Mouse (Mus musculus) retina, postnatal 7 days (tissue): ENCODE results near the gene Tenm4.

Experiments used
- DNase-seq: peaks from one replicate; pipeline ENCODE4 v3.0.0-alpha.2; 2012; ENCODE audit warnings: low read depth, low spot score

The Tenm4 gene

GRCm38 (mm10) chr7:96806561-96806960, 635.5 kb downstream of the Tenm4 start:
- DNase-seq = no peak

DNA sequence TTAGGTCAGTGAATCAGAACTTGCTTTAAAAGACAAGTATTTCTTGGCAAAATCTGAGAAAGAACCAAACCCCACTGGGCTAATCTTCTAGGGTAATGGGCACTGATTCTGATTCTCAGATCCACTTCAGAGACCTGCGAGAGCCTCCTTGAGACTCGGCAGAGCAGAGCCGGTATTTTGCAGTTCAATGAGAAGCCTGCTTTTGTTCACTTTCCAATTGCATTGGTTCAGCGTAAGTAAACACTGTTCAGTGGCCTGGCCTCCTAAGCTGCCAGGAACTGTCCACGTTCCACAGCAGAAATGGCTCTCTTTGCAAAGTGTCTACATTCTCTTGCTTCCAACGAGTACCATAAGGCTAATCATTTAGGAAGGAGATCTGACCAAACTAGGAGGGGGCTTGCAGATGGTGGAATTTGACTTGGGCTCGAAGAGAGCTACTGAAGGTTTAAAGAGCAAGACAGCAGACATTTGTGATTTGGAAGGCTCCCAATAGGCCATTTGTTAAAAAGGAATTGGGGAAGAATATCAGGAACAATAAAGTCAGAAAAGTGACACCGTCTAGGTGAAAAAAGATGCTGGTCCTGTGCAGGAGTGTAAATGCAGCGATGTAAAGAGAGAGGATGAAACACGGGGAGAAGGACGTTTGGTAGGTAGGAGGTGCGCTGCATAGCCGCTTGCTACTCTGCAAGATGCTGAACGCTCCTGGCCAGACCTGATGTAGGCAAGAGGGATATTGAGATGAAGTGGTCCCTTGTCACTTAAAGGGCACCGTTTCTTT, 636.4 kb downstream of the Tenm4 start:
- DNase-seq = no peak

GRCm38 (mm10) chr7:96808059-96808646, 637.1 kb downstream of the Tenm4 start:
- no peak for DNase-seq

GRCm38 (mm10) chr7:96811691-96812090, 640.6 kb downstream of the Tenm4 start:
- no peak for DNase-seq

DNA sequence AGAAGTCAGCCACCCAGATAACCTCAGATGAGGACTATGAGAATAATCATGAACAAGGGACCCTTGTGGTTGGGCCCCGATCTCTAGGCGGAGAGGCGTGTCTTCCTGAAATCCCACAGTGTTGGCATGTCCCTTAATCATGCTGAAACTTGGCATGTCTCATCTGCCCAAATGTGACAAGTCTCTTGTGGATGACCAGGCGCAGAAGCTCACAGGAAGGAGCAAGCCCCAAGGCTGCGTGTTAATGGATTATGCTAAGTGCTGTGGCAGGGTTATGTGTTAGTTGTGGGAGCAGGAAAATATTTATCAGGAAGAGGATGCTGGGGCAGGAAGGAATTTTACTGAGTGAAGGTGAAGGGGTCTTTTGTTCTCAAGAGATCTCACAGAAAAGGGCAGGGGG, 642.0 kb downstream of the Tenm4 start:
- DNase-seq = no peak

- no peak for DNase-seq
Observed at GRCm38 (mm10) chr7:96813497-96814400, 642.7 kb downstream of the Tenm4 start.

DNA sequence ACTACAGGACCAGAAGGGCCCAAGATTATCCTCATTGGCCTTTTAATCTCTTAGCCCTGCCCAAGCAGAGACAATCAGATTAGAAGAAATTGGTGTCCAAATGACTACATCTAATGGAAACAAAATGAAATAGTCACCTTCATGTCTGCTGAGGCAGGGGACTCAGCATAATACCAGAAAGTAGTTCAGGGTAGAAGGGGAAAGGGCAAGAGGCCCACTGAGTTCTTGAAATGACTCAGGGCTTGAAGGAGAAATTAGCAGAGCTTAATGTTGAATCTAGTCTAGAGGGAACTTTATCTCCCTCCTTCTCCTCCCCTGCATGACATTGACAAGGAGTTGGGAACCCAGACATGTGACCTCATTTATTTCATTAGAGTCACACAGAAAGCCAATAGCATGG, 643.5 kb downstream of the Tenm4 start:
- no peak for DNase-seq

GRCm38 (mm10) chr7:96817030-96817674, 646.1 kb downstream of the Tenm4 start:
- no peak for DNase-seq

GRCm38 (mm10) chr7:96818236-96818916, 647.3 kb downstream of the Tenm4 start:
- DNase-seq = no peak

GRCm38 (mm10) chr7:96819538-96819937, 648.5 kb downstream of the Tenm4 start:
- no peak for DNase-seq

DNA sequence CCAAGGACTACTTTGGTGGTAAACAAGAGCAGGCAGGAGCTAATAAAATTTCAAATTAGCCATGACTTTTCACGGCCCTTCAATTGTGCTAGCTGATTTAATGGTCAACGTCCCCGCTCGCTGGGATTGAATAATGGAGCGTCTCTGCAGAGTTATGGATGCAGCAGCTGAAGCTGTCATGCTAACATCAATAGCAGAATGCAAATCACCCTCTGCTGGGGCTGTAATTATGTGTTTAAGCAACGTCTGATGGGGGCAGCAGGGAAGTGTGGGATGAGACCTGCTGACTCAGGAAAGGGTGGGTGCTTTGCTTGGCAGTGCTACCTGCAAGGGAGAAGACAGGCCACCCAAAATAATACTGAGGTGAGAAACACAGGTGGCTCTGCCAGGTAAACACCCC, 649.3 kb downstream of the Tenm4 start:
- DNase-seq = no peak

DNA sequence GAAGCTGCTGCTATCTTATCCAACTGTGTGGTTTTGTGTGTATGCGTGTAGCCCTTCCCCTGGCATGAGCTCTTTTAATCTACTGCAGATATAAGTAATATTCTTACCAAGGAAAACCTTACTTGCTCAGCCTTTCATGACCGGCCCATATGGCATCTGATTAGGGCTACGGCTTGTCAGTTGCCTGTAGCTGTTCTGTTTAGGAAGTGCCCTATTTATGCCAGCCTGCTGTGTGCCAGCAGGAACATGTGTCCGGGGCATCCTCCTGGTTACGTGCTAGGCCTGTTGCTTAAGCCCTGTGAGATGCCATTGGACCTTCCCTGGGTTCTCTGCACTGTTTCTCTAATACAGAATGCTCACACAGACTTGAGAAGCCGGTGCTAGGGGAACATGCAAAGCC, 655.1 kb downstream of the Tenm4 start:
- DNase-seq = peak; percentile 5

- DNase-seq = no peak
Observed at GRCm38 (mm10) chr7:96826672-96827071, 655.6 kb downstream of the Tenm4 start.

- DNase-seq = peak; percentile 23
Observed at GRCm38 (mm10) chr7:96832551-96832950, 661.5 kb downstream of the Tenm4 start.

- DNase-seq = no peak
Observed at GRCm38 (mm10) chr7:96833012-96833411, 662.0 kb downstream of the Tenm4 start.

- DNase-seq = no peak
Observed at GRCm38 (mm10) chr7:96834681-96835289, 663.7 kb downstream of the Tenm4 start.

- no peak for DNase-seq
Observed at GRCm38 (mm10) chr7:96835313-96835712, 664.3 kb downstream of the Tenm4 start.

DNA sequence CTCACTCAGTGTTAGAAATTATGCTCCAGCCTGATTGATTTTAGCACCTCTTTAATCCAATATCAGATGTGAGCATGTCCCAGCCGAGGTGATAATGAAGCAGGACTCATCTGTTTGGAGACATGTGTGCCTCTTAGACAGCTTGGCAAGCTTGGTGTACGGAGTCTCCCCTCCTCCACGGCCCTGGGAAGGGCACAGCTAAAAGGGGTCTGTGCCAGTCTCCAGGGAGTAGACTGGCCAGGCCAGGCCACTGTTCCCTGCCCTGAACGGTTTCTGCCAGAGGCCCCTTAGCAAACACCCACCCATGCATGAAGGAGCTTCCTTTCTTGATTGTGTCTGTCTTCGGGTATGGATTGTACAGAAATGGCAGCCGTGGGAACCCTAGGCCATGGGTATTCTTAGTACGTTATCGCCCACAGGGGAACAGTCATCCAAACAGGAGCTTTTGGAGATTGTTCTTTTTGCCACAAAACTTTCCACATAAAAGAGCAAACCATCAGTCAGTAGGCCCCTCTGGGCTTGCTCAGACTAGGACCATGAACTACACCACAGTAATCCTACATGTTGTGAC, 667.3 kb downstream of the Tenm4 start:
- DNase-seq = no peak

- DNase-seq = no peak
Observed at GRCm38 (mm10) chr7:96838926-96839325, 667.9 kb downstream of the Tenm4 start.

- no peak for DNase-seq
Observed at GRCm38 (mm10) chr7:96839586-96839985, 668.5 kb downstream of the Tenm4 start.
